Mouse (Mus musculus): ENCODE measurements around the gene Hoxb5. TPM values are rescaled to one million over a fixed set of nuclear protein-coding genes. Genes with fewer than 3 reads are reported as not detected.

Hoxb5 gene
- polyA plus RNA-seq, 1 experiment from 2014 or later, result 5.5 TPM

DNA sequence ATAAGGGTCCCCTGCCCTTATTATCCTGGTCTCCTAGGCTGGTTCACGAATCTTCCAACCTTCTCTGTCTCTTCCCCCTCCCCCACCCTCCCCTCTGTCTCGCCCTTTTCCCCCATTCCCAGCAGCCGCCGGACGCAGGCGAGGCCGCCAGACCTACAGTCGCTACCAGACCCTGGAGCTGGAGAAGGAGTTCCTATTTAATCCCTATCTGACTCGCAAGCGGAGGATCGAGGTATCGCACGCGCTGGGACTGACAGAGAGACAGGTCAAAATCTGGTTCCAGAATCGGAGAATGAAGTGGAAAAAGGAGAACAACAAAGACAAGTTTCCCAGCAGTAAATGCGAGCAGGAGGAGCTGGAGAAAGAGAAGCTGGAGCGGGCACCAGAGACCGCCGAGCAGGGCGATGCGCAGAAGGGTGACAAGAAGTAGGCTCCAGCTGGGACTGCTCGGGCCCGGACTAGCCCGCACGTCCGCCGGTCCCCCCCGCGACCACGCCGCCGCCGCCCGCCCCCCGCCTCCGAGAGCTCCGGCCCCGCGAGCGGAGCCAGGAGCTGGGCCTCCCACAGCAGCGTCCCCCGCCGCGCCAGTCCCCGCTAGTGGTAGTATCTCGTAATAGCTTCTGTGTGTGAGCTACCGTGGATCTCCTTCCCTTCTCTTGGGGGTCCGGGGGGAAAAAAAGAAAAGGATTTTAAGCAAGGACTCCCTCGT is 18.9 kb upstream of the Hoxb5 start:
- no peaks in the 10 kb centered on the region for H3K9me3 ChIP-seq
- H3K36me3 ChIP-seq, result no peaks in the 10 kb centered on the region
- peak overlapping the region; percentile 49 for H3K4me3 ChIP-seq
- under 1% methylated on average over 47 of the region's 49 CpGs for WGBS
- ATAC-seq (ENCODE audit: extremely low read depth, insufficient number of reproducible peaks, low FRiP score, low TSS enrichment), result no peak
- peaks cover 100% of the 10 kb centered on the region for H3K27me3 ChIP-seq (replicated peaks)
- peak overlapping the region; percentile 56 for H3K9ac ChIP-seq
- peak overlapping the region; percentile 70 for H3K4me2 ChIP-seq
- H3K27ac ChIP-seq (replicated peaks), result no peak overlapping the region
- peaks cover 22% of the 10 kb centered on the region for H3K4me1 ChIP-seq

DNA sequence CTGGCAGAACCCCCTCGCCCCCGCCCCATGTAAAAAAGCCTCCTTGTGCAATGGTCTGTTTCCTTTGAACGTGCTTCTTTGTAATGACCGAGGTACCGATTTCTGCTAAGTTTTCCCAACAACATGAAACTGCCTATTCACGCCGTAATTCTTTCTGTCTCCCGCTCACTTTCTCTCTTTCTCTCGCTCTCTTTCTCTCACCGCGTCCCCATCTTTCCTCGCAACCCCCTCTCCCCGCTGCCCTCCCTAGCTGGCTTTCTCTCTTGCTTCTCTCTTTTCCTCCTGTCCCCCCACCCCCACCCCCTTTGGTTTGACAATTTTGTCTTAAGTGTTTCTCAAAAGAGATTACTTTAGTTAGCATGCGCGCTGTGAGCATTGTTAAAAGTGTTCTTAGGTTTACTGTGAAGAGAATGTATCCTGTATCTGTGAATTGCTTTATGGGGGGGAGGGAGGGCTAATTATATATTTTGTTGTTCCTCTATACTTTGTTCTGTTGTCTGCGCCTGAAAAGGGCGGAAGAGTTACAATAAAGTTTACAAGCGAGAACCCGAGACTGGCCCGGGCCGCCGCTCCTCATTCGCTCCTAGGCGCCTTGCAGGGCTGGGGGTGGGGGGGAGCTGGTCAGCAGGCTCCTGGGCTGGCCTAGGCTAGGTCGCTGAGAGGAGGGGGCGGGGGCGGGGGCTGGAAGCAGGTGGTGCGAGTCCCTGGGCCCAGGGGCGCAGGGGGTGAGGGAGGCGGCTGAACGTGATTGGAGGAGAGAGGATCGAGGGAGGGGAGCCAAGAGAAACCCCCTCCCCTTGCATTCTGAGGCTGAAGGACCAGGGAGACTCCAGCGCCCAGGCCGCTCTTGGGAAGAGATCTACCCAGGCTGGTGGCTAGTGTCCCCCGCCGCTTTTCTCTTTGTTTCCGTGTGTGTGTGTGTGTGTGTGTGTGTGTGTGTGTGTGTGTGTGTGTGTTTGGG is 18.1 kb upstream of the Hoxb5 start:
- Histone ChIP-seq H3K9me3 (no peaks in the 10 kb centered on the region), H3K4me2 (peak overlapping the region; percentile 70), H3K36me3 (no peaks in the 10 kb centered on the region), H3K4me1 (peaks cover 22% of the 10 kb centered on the region), H3K9ac (peak overlapping the region; percentile 56), H3K27ac (replicated peaks) (no peak overlapping the region), H3K4me3 (peak overlapping the region; percentile 49), H3K27me3 (replicated peaks) (peaks cover 100% of the 10 kb centered on the region)
- 2% methylated on average over 34 of the region's 37 CpGs for WGBS
- ATAC-seq (ENCODE audit: extremely low read depth, insufficient number of reproducible peaks, low FRiP score, low TSS enrichment), result no peak

DNA sequence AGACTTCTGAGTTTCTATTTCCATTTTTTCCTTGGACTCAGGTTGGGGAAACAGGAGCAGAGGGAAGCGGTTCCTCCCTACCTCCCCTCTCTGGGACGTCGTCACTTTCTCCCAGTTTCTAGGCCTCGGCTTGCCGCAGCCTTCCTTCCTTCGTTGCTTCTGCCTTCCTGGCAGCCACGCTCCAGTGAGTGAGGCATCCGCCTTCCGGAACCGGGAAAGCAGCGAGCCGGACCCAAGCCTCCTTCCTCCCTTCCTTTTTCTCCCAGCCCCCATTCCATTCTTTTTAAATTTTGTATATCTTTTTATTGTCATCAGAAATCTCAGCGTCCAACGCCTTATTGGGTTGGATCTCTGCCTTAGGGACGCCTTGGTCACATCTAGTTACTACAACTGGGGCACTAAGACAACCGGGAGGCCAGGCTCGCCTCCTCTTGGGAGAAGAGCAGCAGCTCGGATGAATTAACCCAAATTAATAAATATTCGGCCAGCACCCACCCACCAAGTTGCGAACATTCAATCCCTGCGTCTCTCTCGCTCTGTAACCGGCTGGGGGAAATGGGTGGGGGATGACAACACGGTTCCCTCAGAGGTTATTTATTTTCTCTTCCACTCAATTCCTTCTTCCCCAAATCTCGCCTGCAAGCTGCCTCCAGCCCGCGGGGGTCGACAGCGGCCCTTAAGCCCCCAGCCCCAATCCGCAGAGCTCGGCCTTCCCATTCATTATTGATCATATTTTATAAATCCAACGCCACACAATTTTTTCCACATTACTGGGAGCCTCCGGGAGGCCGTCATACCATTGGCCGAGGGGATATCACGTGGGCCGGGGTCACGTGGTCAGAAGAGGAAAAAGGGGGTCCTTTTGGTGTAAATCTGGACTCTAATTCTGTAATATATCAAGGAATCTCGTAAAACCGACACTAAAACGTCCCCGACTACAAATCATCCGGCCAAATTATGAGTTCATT is 17.1 kb upstream of the Hoxb5 start, which contains the start of gene Hoxb7:
Gene Hoxb7, plus strand, starts transcription at position 853 of the 968 bp plus-strand sequence.
- Histone ChIP-seq H3K9ac (no peak within 1 kb of the TSS; the same call in 1 of the 2 replicates), H3K4me2 (peak within 1 kb of the TSS; percentile 58), H3K9me3 (no peaks in the 10 kb centered on the region), H3K4me1 (peaks cover 22% of the 10 kb centered on the region), H3K36me3 (no peaks in the 10 kb centered on the region), H3K27me3 (replicated peaks) (peaks cover 100% of the 10 kb centered on the region), H3K27ac (replicated peaks) (no peak within 1 kb of the TSS), H3K4me3 (peak within 1 kb of the TSS; percentile 41)
- no peak for ATAC-seq (ENCODE audit: extremely low read depth, insufficient number of reproducible peaks, low FRiP score, low TSS enrichment)
- 2% methylated on average over 43 of the region's 43 CpGs for WGBS

DNA sequence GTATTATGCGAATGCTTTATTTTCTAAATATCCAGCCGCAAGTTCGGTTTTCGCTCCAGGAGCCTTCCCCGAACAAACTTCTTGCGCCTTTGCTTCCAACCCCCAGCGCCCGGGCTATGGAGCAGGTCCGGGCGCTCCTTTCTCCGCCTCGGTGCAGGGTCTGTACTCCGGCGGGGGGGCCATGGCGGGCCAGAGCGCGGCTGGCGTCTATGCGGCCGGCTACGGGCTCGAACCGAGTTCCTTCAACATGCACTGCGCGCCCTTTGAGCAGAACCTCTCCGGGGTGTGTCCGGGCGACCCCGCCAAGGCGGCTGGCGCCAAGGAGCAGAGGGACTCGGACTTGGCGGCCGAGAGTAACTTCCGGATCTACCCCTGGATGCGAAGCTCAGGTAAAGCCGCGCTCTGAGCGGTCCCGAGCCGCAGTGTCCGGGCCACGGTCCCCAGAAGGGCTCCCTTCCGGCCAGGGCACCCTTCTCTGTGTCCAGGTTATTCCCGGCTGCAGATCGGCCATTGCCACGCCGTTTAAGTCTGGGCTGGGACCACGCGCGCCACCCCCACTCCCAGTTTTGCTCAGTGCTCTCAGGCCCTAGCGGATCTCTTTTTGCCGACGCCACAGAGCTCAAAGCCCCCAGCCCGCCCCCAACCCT is 16.3 kb upstream of the Hoxb5 start:
- H3K27ac ChIP-seq (replicated peaks), result no peak overlapping the region

DNA sequence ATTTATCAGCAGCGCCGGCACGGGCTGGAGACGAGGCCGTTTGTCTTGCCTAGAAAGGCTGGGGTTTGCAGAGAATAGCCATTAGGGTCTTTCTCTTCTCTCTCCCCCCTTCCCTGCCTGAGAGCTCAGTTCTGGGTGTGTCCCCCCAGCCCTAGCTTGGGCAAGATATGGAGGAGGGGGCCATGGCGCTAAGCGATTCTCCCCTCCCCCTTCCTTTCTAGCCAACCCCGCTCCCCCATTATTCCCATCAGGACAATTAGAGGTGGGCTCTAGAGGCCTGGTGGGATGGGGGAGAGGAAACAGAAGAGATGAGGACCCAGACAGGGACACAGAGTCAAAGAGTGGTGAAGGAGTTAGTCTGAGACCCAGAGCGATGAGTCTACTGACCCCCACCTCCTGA is 15.7 kb upstream of the Hoxb5 start:
- Histone ChIP-seq H3K4me2 (peak overlapping the region; percentile 58; the same call in 1 of the 2 replicates), H3K36me3 (no peaks in the 10 kb centered on the region), H3K4me3 (peak overlapping the region; percentile 41), H3K4me1 (peaks cover 22% of the 10 kb centered on the region), H3K9me3 (no peaks in the 10 kb centered on the region), H3K27ac (replicated peaks) (no peak overlapping the region), H3K9ac (no peak overlapping the region), H3K27me3 (replicated peaks) (peaks cover 98% of the 10 kb centered on the region)
- WGBS, result 1% methylated on average over 9 of the region's 9 CpGs
- ATAC-seq (ENCODE audit: extremely low read depth, insufficient number of reproducible peaks, low FRiP score, low TSS enrichment), result no peak

More for the DNA sequence above, 16.3 kb upstream of the Hoxb5 start:
- Histone ChIP-seq H3K36me3 (no peaks in the 10 kb centered on the region), H3K27me3 (replicated peaks) (peaks cover 98% of the 10 kb centered on the region), H3K4me3 (peak overlapping the region; percentile 41), H3K9ac (no peak overlapping the region; the same call in 1 of the 2 replicates), H3K4me2 (peak overlapping the region; percentile 58), H3K9me3 (no peaks in the 10 kb centered on the region), H3K4me1 (peaks cover 22% of the 10 kb centered on the region)
- ATAC-seq (ENCODE audit: extremely low read depth, insufficient number of reproducible peaks, low FRiP score, low TSS enrichment), result no peak
- under 1% methylated on average over 55 of the region's 55 CpGs for WGBS

DNA sequence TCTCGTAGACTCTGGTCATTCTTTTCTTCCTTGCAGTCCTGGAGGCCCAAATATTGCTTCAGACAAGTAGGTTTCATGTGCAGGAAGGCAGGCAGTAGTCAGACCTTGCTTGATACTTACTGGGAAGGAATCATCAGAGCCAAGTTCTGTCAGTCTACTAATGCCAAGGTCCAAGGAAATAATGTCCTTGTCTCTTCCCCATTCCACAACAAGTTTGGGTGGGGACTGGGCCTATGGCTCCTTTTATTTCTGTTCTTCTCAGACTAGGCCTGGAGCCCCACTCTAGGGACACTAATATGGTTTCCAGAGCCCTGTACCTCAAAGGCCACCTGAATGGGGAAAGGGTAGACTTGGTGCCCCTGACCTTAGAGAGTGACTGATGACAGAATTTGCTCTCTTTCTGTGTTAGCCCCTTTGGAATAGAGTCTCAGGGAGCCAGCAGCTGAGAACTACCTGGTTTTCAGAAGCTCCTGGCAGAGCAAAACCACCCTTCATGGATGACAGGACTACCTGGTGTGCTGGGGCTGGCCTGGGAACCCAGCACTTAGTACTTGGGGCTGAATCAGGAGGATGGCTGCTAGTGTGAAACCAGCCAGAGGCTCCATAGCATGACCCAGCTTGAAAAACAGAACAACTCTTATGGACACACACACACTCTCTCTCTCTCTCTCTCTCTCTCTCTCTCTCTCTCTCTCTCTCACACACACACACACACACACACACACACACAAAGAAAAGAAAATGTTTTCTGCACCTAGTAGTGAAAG is 14.5 kb upstream of the Hoxb5 start:
- no peaks in the 10 kb centered on the region for H3K9me3 ChIP-seq
- H3K27ac ChIP-seq (replicated peaks), result no peak overlapping the region
- H3K27me3 ChIP-seq (replicated peaks), result peaks cover 98% of the 10 kb centered on the region
- H3K36me3 ChIP-seq, result no peaks in the 10 kb centered on the region
- ATAC-seq (ENCODE audit: extremely low read depth, insufficient number of reproducible peaks, low FRiP score, low TSS enrichment), result no peak
- H3K4me3 ChIP-seq, result no peak overlapping the region
- peaks cover 17% of the 10 kb centered on the region for H3K4me1 ChIP-seq
- H3K4me2 ChIP-seq, result no peak overlapping the region
- WGBS, result 11% methylated on average over 1 of the region's 1 CpGs
- H3K9ac ChIP-seq, result no peak overlapping the region

DNA sequence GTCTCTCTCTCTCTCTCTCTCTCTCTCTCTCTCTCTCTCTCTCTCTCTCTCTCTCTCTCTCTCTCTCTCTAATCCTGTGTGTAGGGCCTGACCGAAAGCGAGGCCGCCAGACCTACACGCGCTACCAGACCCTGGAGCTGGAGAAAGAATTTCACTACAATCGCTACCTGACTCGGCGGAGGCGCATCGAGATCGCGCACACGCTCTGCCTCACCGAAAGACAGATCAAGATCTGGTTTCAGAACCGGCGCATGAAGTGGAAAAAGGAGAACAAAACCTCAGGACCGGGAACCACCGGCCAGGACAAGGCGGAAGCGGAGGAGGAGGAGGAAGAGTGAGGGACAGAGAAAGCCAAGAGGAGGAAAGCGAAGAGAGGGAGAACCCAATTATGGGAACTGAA is 13.8 kb upstream of the Hoxb5 start:
- 5% methylated on average over 21 of the region's 21 CpGs for WGBS
- H3K9me3 ChIP-seq, result no peaks in the 10 kb centered on the region
- H3K36me3 ChIP-seq, result no peaks in the 10 kb centered on the region
- no peak for ATAC-seq (ENCODE audit: extremely low read depth, insufficient number of reproducible peaks, low FRiP score, low TSS enrichment)
- peaks cover 12% of the 10 kb centered on the region for H3K4me1 ChIP-seq
- no peak overlapping the region for H3K27ac ChIP-seq (replicated peaks)
- no peak overlapping the region for H3K9ac ChIP-seq
- H3K4me3 ChIP-seq, result no peak overlapping the region
- H3K4me2 ChIP-seq, result no peak overlapping the region
- H3K27me3 ChIP-seq (replicated peaks), result peaks cover 98% of the 10 kb centered on the region

DNA sequence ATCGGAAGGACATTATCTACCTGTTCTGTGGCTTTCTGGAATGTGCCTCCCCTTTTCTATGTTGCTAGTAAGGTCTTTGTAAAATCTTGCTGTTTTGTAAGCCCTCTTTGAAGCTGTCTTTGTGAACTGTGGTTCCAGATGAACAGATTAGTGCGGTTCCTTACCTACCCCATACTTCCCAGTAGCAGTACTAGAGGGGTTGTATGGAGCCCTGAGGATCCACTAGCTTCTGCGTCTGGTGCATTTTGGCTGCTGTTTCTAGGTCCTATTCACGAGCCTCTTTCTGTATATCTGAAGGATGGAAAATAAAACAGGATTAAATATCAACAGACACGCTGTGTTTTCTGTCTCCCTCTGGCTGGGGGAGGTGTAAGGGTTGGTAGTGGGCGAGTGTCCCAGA is 13.3 kb upstream of the Hoxb5 start:
- WGBS, result 9% methylated on average over 6 of the region's 6 CpGs
- H3K4me3 ChIP-seq, result no peak overlapping the region
- no peaks in the 10 kb centered on the region for H3K36me3 ChIP-seq
- H3K9me3 ChIP-seq, result no peaks in the 10 kb centered on the region
- H3K4me2 ChIP-seq, result no peak overlapping the region
- H3K4me1 ChIP-seq, result peaks cover 10% of the 10 kb centered on the region
- H3K27ac ChIP-seq (replicated peaks), result no peak overlapping the region
- no peak for ATAC-seq (ENCODE audit: extremely low read depth, insufficient number of reproducible peaks, low FRiP score, low TSS enrichment)
- H3K27me3 ChIP-seq (replicated peaks), result peaks cover 98% of the 10 kb centered on the region
- H3K9ac ChIP-seq, result no peak overlapping the region

DNA sequence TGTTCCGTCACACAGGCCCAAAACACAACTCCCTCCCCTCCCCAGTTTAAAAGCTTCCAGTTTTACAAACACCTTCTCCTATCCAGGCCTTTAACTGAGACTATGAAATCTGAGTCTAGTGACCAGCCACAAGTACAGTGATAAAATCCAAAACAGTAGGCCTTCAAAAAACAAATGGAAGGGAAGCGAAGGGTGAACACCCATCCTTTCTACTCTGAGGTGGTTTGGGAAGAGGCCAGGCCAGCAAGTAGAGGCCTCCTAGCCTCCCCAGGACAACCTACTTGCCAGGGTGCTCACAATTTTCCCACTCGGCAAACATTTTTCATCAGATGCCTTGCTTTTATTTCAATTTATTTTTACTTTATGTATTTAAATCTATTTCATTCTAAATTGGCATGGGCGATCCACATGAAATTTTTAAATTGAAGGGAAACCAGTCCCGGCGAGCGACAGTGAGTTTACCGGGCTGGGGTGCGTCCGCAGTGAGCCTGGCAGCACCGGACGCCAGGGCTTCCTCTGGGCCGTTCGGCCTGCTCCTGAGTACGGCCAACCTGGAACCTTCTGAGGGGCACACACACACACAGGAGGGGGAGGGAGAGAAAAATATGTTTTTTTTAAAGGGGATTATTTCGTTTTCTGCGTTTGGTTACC is 12.3 kb upstream of the Hoxb5 start:
- no peak for ATAC-seq (ENCODE audit: extremely low read depth, insufficient number of reproducible peaks, low FRiP score, low TSS enrichment)
- Histone ChIP-seq H3K27ac (replicated peaks) (no peak overlapping the region), H3K4me3 (no peak overlapping the region), H3K4me1 (peaks cover 15% of the 10 kb centered on the region), H3K4me2 (no peak overlapping the region), H3K9me3 (no peaks in the 10 kb centered on the region), H3K27me3 (replicated peaks) (peaks cover 98% of the 10 kb centered on the region), H3K36me3 (no peaks in the 10 kb centered on the region), H3K9ac (no peak overlapping the region)
- 7% methylated on average over 17 of the region's 17 CpGs for WGBS
